Mouse (Mus musculus) adrenal gland, postnatal 36 days (tissue): ENCODE data around the gene Ugt1a7c. TPM values are rescaled to one million over a fixed set of nuclear protein-coding genes. Genes with fewer than 3 reads are reported as not detected.
"Not testable (repeated sequence)": the region's sequence is repeated elsewhere in the genome, so short reads cannot be mapped to it uniquely, and the experiment has no call there.

Source experiments
- DNase-seq, 2 experiments: peaks; one replicate each; pipeline ENCODE4 v3.0.0; 2021; ENCODE audit warnings: mixed read lengths in 1 of 2
- long read RNA-seq, 2 experiments: library from polyadenylated mRNA; stranded (forward); transcript quantifications; one replicate each; pipeline ENCODE4 v2.0.0; 2021; ENCODE audit warnings: borderline sequencing depth in 2 of 2
- total RNA-seq, 2 experiments: library from RNA; stranded (reverse); gene quantifications; 2 replicates each; pipeline ENCODE4 v1.2.3; 2021

The Ugt1a7c gene
- total RNA-seq = 1 to 10 TPM; 2.7 to 2.8 TPM
- long read RNA-seq, experiment 1, partial matches to known transcripts = 0 of 2 reads
- long read RNA-seq, experiment 1, other reads (novel, unspliced or antisense) = 0 of 2 reads
- long read RNA-seq, experiment 2, partial matches to known transcripts = 0 of 1 reads
- long read RNA-seq, experiment 2, other reads (novel, unspliced or antisense) = 1 of 1 reads

DNA sequence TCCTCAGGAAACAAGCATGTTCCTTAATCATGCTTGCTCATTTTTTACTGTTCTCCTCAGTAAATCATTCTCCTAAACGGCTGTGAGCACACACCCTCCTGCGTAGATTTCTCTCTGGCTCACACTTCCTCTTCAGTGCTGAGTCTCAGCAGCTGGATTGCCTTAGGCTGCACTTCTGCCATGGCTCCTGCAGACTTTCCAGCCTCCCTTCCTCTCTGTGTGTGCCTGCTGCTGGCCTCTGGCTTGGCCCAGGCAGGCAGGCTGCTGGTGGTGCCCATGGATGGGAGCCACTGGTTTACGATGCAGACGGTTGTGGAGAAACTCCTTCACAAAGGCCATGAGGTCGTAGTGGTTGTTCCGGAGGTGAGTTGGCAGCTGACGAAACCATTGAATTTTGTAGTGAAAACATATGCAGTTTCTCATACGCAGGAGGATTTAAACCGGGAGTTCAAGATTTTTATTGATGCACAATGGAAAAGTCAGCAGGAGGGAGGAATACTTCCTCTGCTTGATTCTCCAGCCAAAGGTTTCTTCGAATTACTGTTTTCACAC is at the start of gene Ugt1a7c:
Gene Ugt1a7c (plus strand): TSS at position 122 of the 552 bp plus-strand sequence.
- DNase-seq = no peak

- not testable (repeated sequence) for DNase-seq
Observed at GRCm38 (mm10) chr1:88047408-88047807, 47.5 kb upstream of the Ugt1a7c start.

DNA sequence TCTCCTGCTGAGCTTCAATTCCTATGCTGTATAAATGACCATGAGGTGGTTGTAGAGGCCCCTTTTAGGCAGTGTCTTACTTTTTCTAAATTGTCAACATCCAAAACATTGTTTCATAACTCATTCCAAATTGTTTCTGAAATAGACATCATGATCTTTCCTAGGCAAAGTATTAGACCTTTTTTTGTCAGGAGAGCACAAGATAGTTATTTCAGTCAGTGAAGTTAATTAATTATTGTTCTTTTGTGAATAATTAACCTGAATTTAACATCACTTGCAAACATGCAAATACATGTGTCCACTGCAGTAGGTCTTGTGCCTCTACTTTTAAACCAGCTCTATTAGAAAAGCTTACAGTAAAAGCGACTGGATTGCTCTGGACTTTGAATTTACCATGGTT is 39.8 kb upstream of the Ugt1a7c start, which contains the start of gene Ugt1a10:
Gene Ugt1a10 (plus strand): TSS at position 301 of the 400 bp plus-strand sequence.
- DNase-seq = no peak

- not testable (repeated sequence) for DNase-seq
Observed at GRCm38 (mm10) chr1:88066472-88067102, 28.3 kb upstream of the Ugt1a7c start.

DNA sequence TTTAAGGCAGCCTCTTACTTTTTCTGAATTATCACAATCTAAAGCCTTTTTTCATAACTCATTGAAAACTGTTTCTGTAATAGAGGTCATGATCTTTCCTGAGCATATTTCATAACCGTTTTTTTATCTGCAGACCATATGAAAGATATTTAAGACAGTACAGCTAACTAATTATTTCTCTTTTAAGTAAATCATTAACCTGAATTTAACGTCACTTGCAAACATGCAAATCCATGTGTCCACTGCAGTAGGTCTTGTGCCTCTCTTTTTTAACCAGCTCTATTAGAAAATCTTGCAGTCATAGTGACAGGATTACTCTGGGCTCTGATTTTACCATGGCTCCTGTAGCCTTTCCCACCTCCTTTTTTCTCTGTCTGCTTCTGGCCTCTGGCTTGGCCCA is 24.4 kb upstream of the Ugt1a7c start, which contains the start of gene Ugt1a9:
Gene Ugt1a9 (plus strand): TSS at position 306 of the 400 bp plus-strand sequence.
- DNase-seq = no peak

- DNase-seq = no peak
Observed at GRCm38 (mm10) chr1:88070902-88071301, 24.0 kb upstream of the Ugt1a7c start.

DNA sequence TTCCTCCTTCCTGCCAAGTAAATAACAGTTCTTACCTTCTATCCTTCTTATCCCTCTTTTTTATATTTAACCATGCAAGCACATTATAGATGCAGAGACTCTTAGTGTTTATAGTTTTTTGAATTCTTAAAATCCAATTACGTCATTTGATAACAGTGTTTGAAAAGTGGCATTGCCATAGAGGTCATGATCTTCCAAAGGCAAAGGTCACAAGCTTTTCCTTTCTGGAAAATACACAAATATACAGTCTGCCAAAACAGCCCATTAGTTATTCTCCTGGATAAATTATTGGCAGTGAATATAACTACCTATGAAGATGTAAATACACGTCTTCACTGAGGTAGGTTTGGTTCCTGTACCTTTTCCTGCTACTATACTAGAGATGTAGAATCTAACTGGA is 20.4 kb upstream of the Ugt1a7c start:
- no peak for DNase-seq

DNA sequence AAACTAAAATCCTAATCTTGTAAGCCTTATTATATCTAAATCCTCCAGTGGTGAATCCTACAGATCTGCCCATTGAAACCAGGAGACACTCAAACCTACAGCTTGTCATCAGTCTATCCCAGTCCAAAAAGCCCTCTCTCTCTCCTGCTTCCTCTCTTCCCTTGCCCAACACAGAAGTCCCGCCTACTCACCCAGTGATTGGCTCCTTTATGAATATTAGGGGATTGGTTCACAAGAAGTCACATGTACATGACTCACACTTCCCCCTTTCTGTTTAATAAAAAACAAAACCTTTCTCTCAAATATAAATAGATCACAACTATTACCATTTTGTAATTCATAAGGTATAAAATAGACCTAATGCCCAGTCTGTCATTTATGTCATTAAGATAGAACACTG is 17.7 kb upstream of the Ugt1a7c start:
- DNase-seq = no peak

DNA sequence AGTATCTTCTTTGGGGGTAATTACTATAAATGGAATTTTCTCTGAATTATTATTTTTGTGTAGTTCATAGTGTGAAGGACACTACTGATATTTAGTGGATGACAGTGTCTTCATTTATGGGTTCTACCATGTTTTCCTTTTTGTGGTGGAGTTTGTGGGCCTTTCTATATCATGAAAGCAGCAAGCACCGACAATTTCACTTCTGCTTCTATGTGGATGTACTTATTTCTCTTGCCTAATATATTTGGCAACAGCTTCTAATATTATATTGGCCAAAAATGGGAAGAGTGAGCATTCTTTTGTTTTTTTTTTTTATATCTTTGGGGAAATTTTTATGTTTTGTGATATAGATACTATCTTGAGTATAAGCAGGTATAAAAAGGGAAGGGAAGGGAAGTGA is 13.2 kb upstream of the Ugt1a7c start:
- no peak for DNase-seq

- DNase-seq = no peak
Observed at GRCm38 (mm10) chr1:88086125-88086524, 8.7 kb upstream of the Ugt1a7c start.

- DNase-seq = no peak
Observed at GRCm38 (mm10) chr1:88087513-88087912, 7.3 kb upstream of the Ugt1a7c start, which contains the start of gene Ugt1a8. Gene Ugt1a8, plus strand, starts transcription at chr1:88087813.

DNA sequence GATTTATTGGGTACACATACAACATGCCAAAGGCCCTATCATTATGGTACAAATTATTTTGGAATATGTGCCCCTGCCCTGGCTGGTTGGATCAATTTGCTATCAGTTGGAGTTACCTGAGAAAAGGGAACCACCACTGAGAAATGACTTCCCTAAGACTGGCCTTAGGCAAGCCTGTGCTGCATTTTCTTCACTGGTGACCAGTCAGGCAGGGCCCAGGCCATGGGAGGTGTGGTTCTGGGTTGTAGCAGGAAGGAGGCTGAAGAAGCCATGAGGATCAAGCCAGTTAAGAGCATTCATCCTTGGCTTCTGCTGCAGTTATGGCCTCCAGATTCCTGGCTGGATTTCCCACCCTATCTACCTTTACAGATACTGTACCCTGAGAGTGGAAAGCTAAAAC is 2.5 kb upstream of the Ugt1a7c start:
- no peak for DNase-seq

DNA sequence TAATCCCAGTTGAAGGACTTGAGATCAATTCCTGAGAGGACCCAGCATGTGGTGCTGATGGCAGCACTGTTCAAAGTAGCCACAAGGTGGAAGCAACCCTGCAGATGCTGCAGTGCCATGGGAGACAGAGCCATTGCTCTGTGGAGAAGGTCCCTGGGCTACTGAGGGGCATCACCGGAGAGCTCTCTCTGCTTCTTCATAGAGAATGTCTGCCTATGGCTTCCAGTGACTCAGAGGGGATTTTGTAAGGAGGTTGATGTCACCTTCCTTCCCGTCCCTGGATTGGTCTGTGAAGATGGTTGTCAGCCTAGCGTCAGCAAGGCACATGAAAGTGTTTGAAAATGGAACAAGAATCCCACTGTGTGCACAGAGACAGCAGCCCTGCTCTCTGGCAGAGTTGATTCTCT is 589 bp upstream of the Ugt1a7c start:
- not testable (repeated sequence) for DNase-seq

GRCm38 (mm10) chr1:88098546-88098945 is 3.7 kb downstream of the Ugt1a7c start:
- DNase-seq = not testable (repeated sequence)

GRCm38 (mm10) chr1:88099691-88100090 is 4.8 kb downstream of the Ugt1a7c start:
- peak; percentile 48 for DNase-seq

- DNase-seq = not testable (repeated sequence)
Observed at GRCm38 (mm10) chr1:88103019-88103418, 8.2 kb downstream of the Ugt1a7c start, which contains the start of gene Ugt1a6b. Gene Ugt1a6b, plus strand, starts transcription at chr1:88103252.

DNA sequence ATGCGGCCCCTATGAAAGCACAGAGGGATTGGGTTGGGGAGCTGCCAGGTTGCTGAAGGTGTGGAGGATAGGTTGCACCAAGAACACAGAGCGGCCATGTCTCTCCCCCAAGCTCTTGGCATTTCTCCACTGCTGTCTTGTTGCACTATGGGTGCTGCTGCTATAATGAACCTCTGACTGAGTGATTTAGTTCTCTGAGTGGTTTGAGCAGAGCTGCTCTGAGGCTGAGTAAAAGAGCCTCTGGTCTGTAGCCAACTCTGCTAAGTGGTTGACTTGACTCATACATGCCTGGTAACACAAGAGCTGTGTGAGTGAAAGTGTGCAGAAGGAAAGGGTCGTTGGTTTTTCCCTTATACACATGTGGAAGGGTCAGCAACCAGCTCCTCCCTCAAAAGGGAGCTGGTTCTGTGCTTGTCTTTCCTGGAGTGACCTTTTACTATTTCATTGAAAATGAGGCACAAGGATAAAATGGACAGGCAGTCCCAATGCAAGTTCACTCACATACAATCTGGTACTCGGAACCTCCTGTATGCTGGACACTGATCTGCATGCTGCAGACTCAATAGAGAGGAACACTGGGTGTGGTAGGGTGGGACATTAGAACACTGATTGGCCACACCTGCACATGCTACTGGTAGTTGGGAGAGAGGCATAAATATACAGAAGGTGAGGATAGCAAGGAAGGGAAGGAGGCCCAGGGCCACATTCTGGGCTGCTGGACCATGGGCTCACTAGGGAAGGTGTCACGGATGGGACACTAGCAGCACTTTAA is 9.0 kb downstream of the Ugt1a7c start:
- not testable (repeated sequence) for DNase-seq

- no peak for DNase-seq
Observed at GRCm38 (mm10) chr1:88104667-88105430, 10.0 kb downstream of the Ugt1a7c start.

- no peak for DNase-seq
Observed at GRCm38 (mm10) chr1:88105656-88106055, 10.8 kb downstream of the Ugt1a7c start.

GRCm38 (mm10) chr1:88109027-88109557 is 14.2 kb downstream of the Ugt1a7c start:
- DNase-seq = not testable (repeated sequence)

DNA sequence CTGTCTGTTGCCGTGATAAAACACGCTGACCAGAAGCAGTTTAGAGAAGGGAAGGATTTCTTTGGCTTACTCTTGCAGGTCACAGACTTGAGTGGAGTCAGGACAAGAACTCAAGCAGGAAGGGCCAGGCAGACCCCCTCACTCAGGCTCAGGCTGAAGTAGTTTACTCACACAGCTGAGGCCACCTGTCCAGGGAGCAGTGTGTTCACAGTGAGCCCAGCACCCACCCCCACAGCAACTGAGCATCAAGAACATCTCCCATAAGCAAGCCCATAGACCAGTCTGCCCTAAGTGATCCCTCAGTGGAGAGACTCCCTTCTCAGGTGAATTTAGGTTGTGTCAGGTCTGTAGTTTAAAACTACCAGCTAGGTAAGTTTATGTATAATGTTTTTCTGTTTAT is 14.7 kb downstream of the Ugt1a7c start:
- not testable (repeated sequence) for DNase-seq
